Mouse (Mus musculus) liver, embryonic 12.5 days (tissue): ENCODE results near the gene Harbi1. TPM values are rescaled to one million over a fixed set of nuclear protein-coding genes. Genes with fewer than 3 reads are reported as not detected.
"Not testable (repeated sequence)": the region's sequence is repeated elsewhere in the genome, so short reads cannot be mapped to it uniquely, and the experiment has no call there.

Experiments
- ATAC-seq: fragments of 200-750 bp; cut with Nextera tagmentation; 2 replicates; pipeline ENCODE4 v1.8.0; 2017; ENCODE audit warnings: moderate number of reproducible peaks, mild to moderate bottlenecking, moderate library complexity
- H3K27ac ChIP-seq: fragments of 300-500 bp; sonication (generic); 2 replicates; pipeline ENCODE4 v1.5.1; 2016; ENCODE audit warnings: mild to moderate bottlenecking
- H3K27me3 ChIP-seq: fragments of 300-500 bp; sonication (generic); replicated peaks from 2 replicates; pipeline ENCODE4 v1.6.1; 2016; ENCODE audit warnings: mild to moderate bottlenecking, moderate library complexity
- H3K36me3 ChIP-seq: fragments of 300-500 bp; sonication (generic); 2 replicates; pipeline ENCODE4 v1.6.1; 2016; ENCODE audit warnings: mild to moderate bottlenecking, moderate library complexity
- H3K4me1 ChIP-seq: fragments of 300-500 bp; sonication (generic); 2 replicates; pipeline ENCODE4 v1.6.1; 2016
- H3K4me2 ChIP-seq: fragments of 300-500 bp; sonication (generic); 2 replicates; pipeline ENCODE4 v1.6.1; 2016; ENCODE audit warnings: mild to moderate bottlenecking, moderate library complexity
- H3K4me3 ChIP-seq: fragments of 300-500 bp; sonication (generic); 2 replicates; pipeline ENCODE4 v1.5.1; 2016; ENCODE audit warnings: mild to moderate bottlenecking, moderate library complexity
- H3K9ac ChIP-seq: fragments of 300-500 bp; sonication (generic); 2 replicates; pipeline ENCODE4 v1.6.1; 2016; ENCODE audit warnings: mild to moderate bottlenecking, moderate library complexity
- H3K9me3 ChIP-seq: fragments of 300-500 bp; sonication (generic); replicated peaks from 2 replicates; pipeline ENCODE4 v1.6.1; 2016; ENCODE audit warnings: mild to moderate bottlenecking, moderate library complexity
- WGBS: fragments of 180-500 bp; shearing (Covaris S2); methylation state at CpG from one replicate; pipeline ENCODE4 v1.1.7; 2016; ENCODE audit not compliant: insufficient replicate concordance; 5-methylcytosine and 5-hydroxymethylcytosine counted together
- polyA plus RNA-seq: library from polyadenylated mRNA; unstranded; fragments of >200 nt; fragmentation: Nextera tagmentation; extraction: Ambion mirVana; gene quantifications from 2 replicates; pipeline ENCODE4 v1.2.1, GENCODE M21; 2016

Gene Harbi1
- polyA plus RNA-seq, 1 experiment from 2014 or later, result 10.6 TPM

DNA sequence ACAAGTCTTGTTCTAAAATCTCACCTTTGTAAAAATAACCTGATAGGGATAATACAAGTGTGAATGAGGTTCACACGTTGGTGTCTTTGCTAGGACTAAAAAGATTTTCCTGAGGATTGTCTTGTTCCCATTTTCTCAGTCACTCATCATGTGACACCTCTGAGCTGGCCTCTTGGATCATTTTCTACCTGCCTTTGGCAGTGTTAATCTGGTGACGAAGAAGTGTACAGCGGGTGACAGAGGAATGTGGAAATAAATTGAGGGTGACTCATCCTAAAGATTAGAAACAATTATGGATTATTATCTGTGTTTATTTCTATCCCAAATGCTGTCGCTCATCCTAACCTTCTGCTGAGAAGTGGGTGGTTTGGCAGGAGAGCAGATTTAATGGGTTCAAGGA, 12.7 kb downstream of the Harbi1 start:
- H3K9me3 ChIP-seq, result no peaks in the 10 kb centered on the region
- H3K27me3 ChIP-seq, result no peaks in the 10 kb centered on the region
- no peak overlapping the region for H3K4me3 ChIP-seq
- H3K4me1 ChIP-seq, result peaks cover 19% of the 10 kb centered on the region
- no peak for ATAC-seq
- peaks cover 10% of the 10 kb centered on the region for H3K36me3 ChIP-seq
- 0 out of 2 replicates have a peak overlapping the region, but pooled peaks have one; percentile 10 for H3K27ac ChIP-seq
- H3K9ac ChIP-seq, result no peak overlapping the region
- 75% methylated on average over 4 of the region's 4 CpGs for WGBS
- no peak overlapping the region for H3K4me2 ChIP-seq

DNA sequence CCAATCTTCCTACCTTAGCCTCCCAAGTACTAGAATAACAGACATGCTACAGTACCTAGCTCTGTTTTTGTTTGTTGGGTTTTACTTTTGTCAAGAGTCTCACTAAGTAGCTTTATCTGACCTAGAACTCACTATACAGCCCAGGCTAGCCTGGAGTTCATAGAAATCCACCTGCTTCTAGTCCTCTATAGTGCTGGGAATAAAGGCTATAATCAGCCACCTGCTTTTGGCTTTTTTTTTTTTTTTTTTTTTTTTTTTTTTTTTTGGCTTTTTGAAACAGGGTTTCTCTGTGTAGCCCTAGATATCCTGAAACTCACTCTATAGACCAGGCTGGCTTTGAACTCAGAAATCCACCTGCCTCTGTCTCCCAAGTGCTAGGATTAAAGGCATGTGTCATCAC, 13.3 kb downstream of the Harbi1 start:
- Histone ChIP-seq H3K4me1 (peaks cover 19% of the 10 kb centered on the region), H3K4me2 (no peak overlapping the region)

DNA sequence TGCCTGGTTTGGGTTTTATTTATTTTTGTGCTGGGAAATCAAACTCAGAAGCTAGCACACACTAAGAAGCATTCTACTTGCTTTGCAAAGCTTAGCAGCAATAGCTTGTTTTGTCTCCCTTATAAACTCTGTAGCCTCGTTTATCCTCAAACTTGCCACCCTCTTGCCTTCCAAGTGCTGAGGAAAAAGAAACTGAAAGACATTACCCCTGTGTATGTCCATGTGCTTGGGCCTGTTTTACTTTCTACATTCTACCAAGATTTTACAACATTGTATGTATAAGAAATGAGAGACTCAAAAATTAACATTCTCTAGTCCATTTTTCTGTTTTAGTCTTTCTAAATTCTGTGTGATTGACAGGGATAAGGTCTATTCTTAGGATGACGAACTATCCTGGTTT, 14.1 kb downstream of the Harbi1 start:
- no peak for ATAC-seq
- Histone ChIP-seq H3K4me1 (peaks cover 19% of the 10 kb centered on the region), H3K27ac (peak overlapping the region; percentile 54), H3K4me3 (no peak overlapping the region), H3K27me3 (no peaks in the 10 kb centered on the region), H3K9ac (peak overlapping the region; percentile 17; the same call in 1 of the 2 replicates), H3K36me3 (peaks cover 10% of the 10 kb centered on the region), H3K4me2 (peak overlapping the region; percentile 46), H3K9me3 (no peaks in the 10 kb centered on the region)
- WGBS, result 38% methylated on average over 2 of the region's 2 CpGs

More for the DNA sequence above, 13.3 kb downstream of the Harbi1 start:
- ATAC-seq, result no peak
- Histone ChIP-seq H3K27ac (no peak overlapping the region), H3K4me3 (no peak overlapping the region), H3K27me3 (no peaks in the 10 kb centered on the region), H3K36me3 (peaks cover 10% of the 10 kb centered on the region), H3K9ac (no peak overlapping the region), H3K9me3 (no peaks in the 10 kb centered on the region)

DNA sequence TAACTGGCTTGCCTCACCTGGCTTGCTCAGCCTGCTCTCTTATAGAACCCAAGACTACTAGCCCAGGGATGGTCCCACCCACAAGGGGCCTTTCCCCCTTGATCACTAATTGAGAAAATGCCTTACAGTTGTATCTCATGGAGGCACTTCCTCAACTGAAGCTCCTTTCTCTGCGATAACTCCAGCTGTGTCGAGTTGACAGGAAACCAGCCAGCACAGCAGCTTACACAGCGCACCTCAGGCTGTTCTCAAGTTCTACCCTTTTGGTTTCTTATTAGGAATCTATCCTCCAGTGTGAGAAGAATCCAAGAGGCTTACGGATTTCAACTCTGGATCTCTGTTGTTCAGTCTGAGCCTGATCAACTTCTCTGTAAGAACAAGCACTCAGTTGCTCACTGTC, 14.8 kb downstream of the Harbi1 start:
- H3K9me3 ChIP-seq, H3K36me3 ChIP-seq, H3K4me3 ChIP-seq, H3K27me3 ChIP-seq: not testable (repeated sequence)
- Histone ChIP-seq H3K4me2 (peak overlapping the region; percentile 46), H3K4me1 (peaks cover 19% of the 10 kb centered on the region), H3K9ac (peak overlapping the region; percentile 22; the same call in 1 of the 2 replicates), H3K27ac (peak overlapping the region; percentile 57)
- 24% methylated on average over 4 of the region's 4 CpGs for WGBS
- peak; percentile 51 for ATAC-seq

DNA sequence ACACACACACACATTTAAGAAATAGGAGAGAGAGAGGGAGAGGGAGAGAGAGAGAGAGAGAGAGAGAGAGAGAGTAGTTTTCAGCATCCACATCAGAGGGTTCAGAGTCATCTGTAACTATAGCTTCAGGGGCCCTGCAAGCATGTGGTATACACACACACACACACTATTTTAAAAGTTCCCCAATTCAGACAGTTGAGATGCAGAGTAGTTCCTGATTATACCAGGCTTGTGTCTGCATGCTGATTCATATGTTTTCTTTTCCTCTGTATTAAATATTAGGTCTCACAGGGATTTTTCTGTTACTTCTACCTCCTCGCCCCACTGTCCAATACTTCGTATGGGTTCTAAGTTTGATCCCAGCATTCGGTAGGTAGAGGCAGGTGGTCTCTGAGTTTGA, 16.4 kb downstream of the Harbi1 start:
- WGBS, result 77% methylated on average over 3 of the region's 3 CpGs
- Histone ChIP-seq H3K9me3 (no peaks in the 10 kb centered on the region), H3K4me1 (peaks cover 26% of the 10 kb centered on the region), H3K27ac (no peak overlapping the region), H3K27me3 (no peaks in the 10 kb centered on the region), H3K36me3 (no peaks in the 10 kb centered on the region), H3K9ac (no peak overlapping the region), H3K4me2 (no peak overlapping the region), H3K4me3 (no peak overlapping the region)
- no peak for ATAC-seq

DNA sequence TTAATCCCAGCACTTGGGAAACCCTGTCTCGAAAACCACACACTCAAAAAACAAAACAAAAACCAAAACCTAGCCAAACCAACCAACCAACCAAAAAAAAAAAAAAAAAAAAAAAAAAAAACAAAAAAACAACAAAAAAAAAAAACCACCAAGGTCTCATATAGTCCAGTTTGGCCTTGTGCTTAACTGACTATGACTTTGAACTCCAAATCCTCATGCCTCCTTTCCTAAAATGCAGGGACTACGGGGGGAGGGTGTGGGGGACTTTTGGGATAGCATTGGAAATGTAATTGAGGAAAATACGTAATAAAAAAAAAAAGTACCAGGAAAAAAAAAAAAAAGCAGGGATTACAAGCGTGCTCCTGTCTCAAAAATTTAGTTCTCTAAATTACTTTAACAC, 18.9 kb downstream of the Harbi1 start:
- Histone ChIP-seq H3K4me3 (peak overlapping the region; percentile 98), H3K9me3 (no peaks in the 10 kb centered on the region), H3K4me1 (peaks cover 25% of the 10 kb centered on the region), H3K36me3 (peaks cover 4% of the 10 kb centered on the region; the same call in 1 of the 2 replicates), H3K27me3 (no peaks in the 10 kb centered on the region), H3K4me2 (peak overlapping the region; percentile 80), H3K9ac (peak overlapping the region; percentile 96), H3K27ac (peak overlapping the region; percentile 94)
- no peak for ATAC-seq
- WGBS, result 16% methylated on average over 4 of the region's 4 CpGs

DNA sequence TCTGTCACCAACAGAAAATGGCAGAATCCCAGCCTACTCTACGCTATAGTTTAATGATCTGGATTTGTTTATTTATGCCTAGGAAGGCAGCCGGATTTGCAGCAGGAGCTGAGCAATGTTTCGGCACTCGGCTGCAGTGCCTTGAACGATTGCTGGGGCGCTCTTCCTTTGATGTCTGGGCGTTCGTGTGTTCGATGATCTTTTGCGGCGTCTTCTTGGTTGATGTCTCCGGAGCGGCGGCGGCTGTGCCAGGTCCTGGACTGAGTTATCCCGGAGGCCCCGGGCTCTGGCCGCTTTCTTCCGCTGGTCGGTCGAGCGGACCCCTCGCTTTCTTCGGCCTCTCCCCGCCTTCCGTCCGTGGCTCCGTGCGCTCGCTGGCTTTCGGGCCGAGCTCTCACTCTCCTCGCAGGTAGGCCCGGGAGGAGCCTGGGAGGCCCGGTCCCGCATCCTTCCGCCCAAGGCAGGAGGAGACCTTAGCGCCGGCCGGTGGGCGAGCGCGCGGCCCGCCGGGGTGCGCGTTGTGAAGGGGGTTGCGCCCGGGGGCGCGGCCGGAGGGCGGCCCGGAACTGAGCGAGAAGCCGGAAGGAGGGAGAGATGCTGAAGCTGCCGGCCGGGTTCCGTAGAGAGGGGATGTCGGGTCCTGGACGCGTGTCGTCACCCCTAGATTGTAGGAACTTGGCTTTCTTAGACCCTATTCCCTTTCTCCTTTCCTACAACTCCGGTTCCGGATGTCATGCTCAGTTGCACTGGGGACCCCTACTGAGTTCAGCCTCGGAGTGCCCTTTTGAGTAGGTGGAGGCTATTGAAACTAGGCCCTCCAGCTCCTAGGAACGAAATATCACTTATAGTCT, 19.5 kb downstream of the Harbi1 start, which contains the start of gene Ambra1:
Gene Ambra1, plus strand, starts transcription at position 164 of the 851 bp plus-strand sequence.
- Histone ChIP-seq H3K27ac (peak within 1 kb of the TSS; percentile 94), H3K36me3 (peaks cover 4% of the 10 kb centered on the region; the same call in 1 of the 2 replicates), H3K27me3 (no peaks in the 10 kb centered on the region), H3K4me2 (peak within 1 kb of the TSS; percentile 80), H3K9ac (peak within 1 kb of the TSS; percentile 96), H3K9me3 (no peaks in the 10 kb centered on the region), H3K4me3 (peak within 1 kb of the TSS; percentile 98), H3K4me1 (peaks cover 21% of the 10 kb centered on the region)
- under 1% methylated on average over 68 of the region's 68 CpGs for WGBS
- peak; percentile 88 for ATAC-seq

DNA sequence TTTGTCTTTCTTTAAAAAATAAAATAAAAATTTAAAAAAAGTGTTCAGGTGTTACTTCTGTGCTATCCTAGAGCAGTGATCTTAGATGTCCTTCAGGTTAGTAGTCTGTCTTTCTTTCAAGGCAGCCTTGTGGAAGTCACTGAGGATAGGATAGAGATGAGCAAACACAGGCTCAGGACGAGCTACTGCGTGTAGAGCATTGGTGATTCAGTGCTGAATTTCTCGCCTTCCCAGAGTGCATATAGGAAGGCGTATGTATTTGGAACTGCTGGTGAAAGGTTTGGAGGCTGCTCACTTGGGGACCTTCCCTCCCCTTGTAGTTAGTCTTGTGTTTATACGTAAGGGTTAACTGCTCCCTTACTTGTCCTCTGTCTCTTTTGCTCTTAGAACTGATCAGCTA, 24.6 kb downstream of the Harbi1 start:
- H3K36me3 ChIP-seq, result peaks cover 8% of the 10 kb centered on the region; the same call in 1 of the 2 replicates
- no peak overlapping the region for H3K4me2 ChIP-seq
- H3K27me3 ChIP-seq, result no peaks in the 10 kb centered on the region
- no peaks in the 10 kb centered on the region for H3K9me3 ChIP-seq
- ATAC-seq, result no peak
- H3K27ac ChIP-seq, result no peak overlapping the region
- H3K4me3 ChIP-seq, result no peak overlapping the region
- H3K9ac ChIP-seq, result no peak overlapping the region
- 87% methylated on average over 5 of the region's 5 CpGs for WGBS
- H3K4me1 ChIP-seq, result peaks cover 32% of the 10 kb centered on the region

DNA sequence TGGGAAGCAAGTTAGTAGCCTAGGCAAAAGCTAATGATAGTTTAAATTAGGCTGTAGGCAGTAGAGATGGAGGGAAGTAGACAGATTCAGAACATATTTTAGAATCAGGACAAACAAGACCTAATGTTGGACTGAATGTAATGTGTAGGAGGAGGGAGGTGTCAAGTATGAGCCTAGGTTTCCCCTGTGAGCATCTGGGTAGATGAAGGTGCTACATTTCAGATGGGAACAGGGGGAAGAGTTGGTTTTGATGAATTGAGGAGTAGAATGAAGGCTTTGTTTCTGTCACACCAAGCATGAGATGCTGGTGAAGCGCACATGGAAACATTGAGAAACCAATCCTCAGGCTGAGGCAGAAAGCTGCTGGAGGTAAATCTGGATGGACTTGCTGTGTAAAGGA, 28.9 kb downstream of the Harbi1 start:
- no peak for ATAC-seq
- Histone ChIP-seq H3K27me3 (no peaks in the 10 kb centered on the region), H3K9me3 (no peaks in the 10 kb centered on the region), H3K4me1 (peaks cover 49% of the 10 kb centered on the region), H3K9ac (no peak overlapping the region), H3K4me2 (no peak overlapping the region), H3K36me3 (0 out of 2 replicates have a peak, but pooled peaks cover 5% of the 10 kb centered on the region), H3K27ac (no peak overlapping the region), H3K4me3 (no peak overlapping the region)
- 84% methylated on average over 1 of the region's 1 CpGs for WGBS

DNA sequence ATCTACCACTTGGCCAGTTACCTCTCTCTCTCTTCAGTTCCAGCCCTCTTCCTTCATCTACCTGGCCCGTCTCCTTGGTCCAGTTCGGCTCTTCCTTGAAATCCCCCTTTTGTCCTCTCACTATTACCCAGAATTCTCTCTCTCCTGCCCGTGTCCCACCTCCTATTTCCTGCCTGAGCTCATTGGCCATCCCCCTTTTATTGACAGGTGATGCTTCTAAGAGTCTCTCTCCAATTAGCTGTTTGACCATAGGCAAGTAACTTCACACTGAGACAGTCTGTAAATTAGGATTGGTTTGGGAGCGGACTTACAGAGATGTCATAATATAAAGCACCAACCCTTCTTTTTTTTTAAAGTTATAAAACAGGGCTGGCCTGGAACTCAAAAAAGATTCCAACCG, 34.0 kb downstream of the Harbi1 start:
- H3K27ac ChIP-seq, result no peak overlapping the region
- 81% methylated on average over 5 of the region's 5 CpGs for WGBS

DNA sequence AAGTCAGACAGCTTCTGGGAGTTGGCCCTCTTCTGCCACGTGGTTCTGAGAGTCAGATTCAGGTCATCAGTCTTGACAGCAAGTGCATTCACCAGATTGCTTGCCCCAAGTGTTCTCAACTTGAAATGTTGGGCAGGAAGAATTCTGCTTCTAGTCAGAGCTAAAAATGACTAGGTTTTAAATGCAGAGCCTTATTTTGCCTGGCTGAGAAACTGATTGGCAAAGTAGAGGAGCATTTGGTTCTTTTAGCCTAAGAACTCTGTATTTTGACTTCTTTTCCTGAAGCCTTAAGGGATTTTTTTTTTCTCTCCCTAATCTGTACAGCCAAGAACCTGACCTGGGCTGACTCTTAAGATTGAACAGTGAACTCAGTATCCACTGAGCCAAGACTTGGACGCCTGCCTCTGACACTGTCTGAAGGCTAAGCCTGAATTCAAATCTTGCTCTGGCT, 39.2 kb downstream of the Harbi1 start:
- H3K36me3 ChIP-seq, result no peaks in the 10 kb centered on the region
- H3K9ac ChIP-seq, result no peak overlapping the region
- H3K4me1 ChIP-seq, result peaks cover 9% of the 10 kb centered on the region; the same call in 1 of the 2 replicates
- H3K4me3 ChIP-seq, result no peak overlapping the region
- H3K4me2 ChIP-seq, result no peak overlapping the region
- no peak for ATAC-seq
- H3K27me3 ChIP-seq, result no peaks in the 10 kb centered on the region
- H3K9me3 ChIP-seq, result no peaks in the 10 kb centered on the region
- WGBS, result 61% methylated on average over 2 of the region's 2 CpGs
- H3K27ac ChIP-seq, result no peak overlapping the region

More for the DNA sequence above, 34.0 kb downstream of the Harbi1 start:
- Histone ChIP-seq H3K9me3 (no peaks in the 10 kb centered on the region), H3K9ac (no peak overlapping the region), H3K4me3 (no peak overlapping the region), H3K27me3 (no peaks in the 10 kb centered on the region), H3K4me2 (no peak overlapping the region), H3K4me1 (peaks cover 26% of the 10 kb centered on the region), H3K36me3 (no peaks in the 10 kb centered on the region)
- no peak for ATAC-seq
